Mouse (Mus musculus) naive thymus-derived CD4-positive, alpha-beta T cell, adult 2 months (primary cell): ENCODE results near the gene Neurl1a.

ENCODE experiments used
- DNase-seq: peaks from one replicate; pipeline ENCODE4 v3.0.0-alpha.2; 2011; ENCODE audit warnings: low read depth

Gene Neurl1a

DNA sequence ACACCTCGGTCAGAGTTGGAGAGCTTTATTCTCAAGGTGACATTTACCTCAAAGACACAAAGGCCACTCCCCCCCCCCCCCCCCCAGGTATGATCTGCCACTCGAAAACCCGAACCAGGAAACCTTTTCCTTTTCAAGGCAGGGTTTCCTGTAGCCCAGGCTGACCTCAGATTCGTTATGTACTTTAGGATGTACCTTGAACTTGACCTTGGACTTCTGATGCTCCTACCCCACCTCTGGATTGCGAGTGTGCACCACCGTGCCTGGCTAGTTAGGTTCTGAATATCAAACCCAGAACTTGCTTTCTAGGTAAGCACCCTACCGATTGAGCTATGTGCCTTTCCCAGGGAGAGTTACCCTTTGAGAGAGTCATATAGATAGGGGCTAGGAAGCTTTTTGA lies 69.7 kb downstream of the Neurl1a start:
- DNase-seq: no peak

- no peak for DNase-seq
These were observed 70.4 kb downstream of the Neurl1a start for GRCm38 (mm10) chr19:47248906-47249568.

DNA sequence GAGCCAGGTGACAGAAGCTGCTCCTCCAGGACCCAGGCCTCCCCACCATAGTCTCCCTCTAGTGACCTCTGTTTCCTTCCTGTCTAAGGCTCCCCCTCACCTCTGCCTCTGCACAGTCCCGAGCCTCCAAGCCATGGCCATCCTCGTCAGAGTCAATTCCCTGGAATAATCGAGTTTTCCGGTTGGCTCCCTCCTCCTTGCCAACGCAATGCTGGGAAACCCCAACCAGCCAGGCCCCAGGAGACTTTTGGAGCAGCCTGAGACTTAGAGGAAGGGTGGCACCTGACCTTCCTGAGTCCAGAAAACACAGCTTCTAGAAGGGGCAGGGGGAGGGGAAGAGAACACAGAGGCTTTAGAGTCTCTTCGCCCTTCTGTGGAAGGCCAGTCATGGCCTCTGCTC lies 72.3 kb downstream of the Neurl1a start:
- no peak for DNase-seq

DNA sequence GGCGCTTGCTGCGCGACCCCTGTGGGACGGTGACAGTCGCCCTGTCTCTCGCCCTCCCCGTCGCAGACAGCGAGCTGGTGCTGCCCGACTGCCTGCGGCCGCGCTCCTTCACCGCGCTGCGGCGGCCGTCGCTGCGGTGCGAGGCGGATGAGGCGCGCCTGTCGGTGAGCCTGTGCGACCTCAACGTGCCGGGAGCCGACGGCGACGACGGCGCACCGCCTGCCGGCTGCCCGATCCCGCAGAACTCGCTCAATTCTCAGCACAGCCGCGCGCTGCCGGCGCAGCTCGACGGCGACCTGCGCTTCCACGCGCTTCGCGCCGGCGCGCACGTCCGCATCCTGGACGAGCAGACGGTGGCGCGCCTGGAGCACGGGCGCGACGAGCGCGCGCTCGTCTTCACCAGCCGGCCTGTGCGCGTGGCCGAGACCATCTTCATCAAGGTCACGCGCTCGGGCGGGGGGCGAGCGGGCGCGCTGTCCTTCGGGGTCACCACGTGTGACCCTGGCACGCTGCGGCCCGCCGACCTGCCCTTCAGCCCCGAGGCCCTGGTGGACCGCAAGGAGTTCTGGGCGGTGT lies 74.5 kb downstream of the Neurl1a start:
- no peak for DNase-seq

DNA sequence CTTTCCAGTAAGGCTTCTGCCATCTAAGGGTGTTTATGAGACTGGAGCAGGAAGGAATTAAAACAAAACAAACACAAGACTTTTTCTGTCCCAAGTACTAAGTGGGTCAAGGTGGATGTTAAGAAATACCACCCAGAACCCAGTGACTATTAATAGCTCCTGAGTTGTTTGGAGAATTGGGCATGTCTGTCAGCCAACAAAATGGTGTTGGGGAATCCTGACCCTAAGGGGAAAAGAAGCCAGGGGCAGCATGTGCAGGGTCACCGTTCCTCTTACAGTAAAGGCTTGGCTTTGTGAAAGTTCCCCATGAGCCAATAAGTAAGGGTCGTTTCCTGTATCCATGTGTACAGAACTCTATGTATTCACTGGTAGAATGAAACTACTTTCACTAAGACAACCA lies 76.4 kb downstream of the Neurl1a start:
- DNase-seq: no peak

DNA sequence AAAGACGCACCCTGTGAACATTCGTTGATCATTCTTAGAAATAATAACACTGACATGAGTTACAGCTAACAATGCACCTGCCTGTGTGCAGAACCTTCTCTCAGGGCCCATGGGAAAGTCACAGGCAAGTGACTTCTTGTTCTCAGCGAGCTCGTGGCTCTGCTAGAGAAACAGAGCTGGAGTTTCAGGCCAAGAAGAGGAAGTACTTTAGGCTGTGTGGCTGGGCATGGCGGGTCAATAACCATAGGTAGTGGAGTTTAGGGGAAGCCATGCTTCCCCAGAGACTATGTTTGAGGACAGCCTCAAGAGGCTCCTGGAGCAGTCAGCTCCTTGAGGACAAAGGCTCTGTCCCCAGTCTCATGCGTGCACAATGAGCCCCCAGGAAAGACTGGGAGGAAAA lies 77.3 kb downstream of the Neurl1a start:
- DNase-seq: no peak

DNA sequence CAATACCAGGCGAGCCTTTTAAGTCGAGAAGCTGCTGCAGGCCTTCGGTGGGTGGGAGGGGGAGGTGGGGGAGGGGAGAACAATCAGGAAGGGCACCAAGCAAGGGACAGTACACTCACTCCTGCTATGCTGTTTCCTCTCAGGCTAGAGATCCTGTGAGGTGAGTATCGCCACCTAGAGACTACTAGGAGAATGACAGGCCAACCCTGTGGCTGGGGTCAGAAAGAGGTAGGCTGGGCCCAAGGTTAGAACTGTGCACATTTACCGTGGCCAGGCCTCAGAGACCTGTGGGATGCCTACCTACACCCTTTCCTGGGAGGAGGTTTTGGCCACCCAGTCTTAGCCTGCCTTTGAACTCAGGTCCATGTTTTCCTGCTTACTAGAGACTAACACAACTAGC lies 81.0 kb downstream of the Neurl1a start:
- peak; percentile 40 for DNase-seq

- DNase-seq: no peak
These were observed 82.6 kb downstream of the Neurl1a start for GRCm38 (mm10) chr19:47261196-47261595.

GRCm38 (mm10) chr19:47263621-47264020 lies 85.0 kb downstream of the Neurl1a start:
- DNase-seq: no peak

DNA sequence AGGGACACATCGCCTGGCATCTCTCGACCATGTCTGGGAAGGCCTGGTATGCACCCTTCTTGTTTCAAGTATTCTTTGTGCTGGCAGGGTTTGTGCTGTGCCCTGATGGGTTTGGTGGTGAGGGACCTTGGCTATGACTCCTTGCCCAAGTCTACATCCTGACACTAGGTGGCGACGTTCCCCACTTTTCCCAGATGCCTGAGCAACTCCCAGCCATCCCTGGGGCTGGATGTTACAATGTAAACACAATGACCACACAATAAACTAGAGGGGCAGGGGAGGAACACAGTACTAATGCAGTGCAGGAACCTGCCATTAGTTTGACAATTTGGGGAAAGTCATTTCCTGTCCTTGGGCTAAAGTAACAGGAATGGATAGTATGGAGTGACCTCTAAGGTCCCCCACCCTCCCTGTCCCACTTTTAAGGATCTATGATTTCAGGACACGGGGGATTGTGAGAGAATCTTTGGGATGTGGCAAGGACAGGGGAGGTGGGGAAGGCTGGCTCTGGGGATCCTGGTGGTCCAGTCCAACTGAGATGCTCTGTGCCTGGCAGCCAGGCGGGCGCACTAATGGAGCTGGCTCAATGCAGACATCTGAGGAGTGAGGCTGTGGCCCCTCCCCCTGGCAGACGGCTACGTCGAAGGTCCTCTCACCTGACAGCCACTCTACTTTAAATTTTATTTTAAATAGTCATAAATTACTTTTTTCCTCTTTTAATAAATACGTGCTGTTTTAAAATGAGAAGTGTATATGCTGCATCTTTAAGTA lies 85.9 kb downstream of the Neurl1a start:
- DNase-seq: peak; percentile 23

GRCm38 (mm10) chr19:47266070-47266801 lies 87.6 kb downstream of the Neurl1a start:
- no peak for DNase-seq

DNA sequence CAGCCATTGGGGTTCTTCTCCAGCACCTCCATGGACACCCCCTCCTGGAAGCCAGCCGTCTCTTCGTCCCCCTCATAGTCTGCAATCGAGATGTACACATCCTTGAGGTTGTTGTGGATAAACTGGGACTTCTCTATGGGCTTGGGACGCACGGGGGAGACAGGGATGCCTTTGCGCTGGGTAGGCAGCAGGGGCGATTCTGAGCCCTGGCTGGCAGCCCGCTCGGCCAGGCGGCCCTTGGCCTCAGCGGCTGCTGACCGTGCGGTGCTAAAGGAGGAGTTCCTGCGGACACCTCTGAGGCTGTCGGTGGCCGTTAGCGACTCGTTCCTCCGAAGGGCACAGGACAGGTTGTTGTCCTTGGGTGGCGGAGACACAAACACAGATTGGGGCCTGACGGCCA lies 88.4 kb downstream of the Neurl1a start:
- DNase-seq: no peak

- DNase-seq: no peak
These were observed 91.1 kb downstream of the Neurl1a start for GRCm38 (mm10) chr19:47269729-47270128.

DNA sequence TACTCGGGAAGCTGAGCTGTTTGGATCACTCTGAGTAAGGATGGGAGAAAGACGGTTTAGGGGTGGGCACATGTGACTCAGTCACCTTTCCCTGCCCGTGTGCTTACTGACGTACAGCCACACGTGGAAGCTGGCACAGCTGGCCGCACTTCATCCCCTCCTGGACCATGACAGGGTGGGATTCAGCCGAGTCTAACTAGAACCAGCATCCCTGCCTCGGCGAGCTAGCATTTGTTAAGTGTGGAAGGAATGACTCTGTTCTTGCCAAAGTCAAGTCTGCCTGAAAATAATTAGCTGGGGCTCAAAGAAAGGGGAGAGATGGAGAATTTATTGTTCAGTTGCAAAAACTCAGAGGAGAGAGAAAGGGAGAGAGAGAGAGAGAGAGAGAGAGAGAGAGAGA lies 91.9 kb downstream of the Neurl1a start:
- no peak for DNase-seq

- no peak for DNase-seq
These were observed 98.1 kb downstream of the Neurl1a start for GRCm38 (mm10) chr19:47276730-47277129.

GRCm38 (mm10) chr19:47279372-47279771 lies 100.8 kb downstream of the Neurl1a start:
- no peak for DNase-seq

GRCm38 (mm10) chr19:47279788-47280532 lies 101.3 kb downstream of the Neurl1a start:
- no peak for DNase-seq

GRCm38 (mm10) chr19:47280894-47281293 lies 102.3 kb downstream of the Neurl1a start:
- DNase-seq: no peak

GRCm38 (mm10) chr19:47282050-47282454 lies 103.4 kb downstream of the Neurl1a start:
- no peak for DNase-seq

DNA sequence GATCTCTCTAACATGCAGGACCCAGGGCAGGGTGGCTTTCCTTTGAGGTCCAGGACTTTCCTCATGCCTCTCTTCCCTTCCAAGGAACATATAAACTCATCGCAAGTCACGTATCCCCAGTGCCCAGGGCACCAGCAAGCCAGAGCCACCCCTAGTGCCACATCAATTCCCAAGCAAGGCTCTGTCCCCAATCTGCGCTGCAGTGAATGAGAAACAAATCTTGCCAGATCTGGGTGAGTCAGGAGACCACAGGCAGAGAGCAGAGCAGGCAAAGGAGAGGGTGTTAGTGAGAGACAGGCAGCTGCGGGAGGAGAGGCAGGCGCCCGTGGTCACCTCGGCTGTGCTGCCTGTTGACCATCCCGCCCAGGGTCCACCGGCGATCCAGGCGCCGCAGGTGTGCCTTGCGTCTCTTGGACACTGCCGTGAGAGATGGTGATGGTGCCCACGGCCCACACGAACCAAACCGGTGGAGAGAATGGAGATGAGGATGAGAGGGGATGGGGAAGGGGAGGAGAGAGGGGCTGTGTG lies 104.1 kb downstream of the Neurl1a start:
- DNase-seq: no peak

DNA sequence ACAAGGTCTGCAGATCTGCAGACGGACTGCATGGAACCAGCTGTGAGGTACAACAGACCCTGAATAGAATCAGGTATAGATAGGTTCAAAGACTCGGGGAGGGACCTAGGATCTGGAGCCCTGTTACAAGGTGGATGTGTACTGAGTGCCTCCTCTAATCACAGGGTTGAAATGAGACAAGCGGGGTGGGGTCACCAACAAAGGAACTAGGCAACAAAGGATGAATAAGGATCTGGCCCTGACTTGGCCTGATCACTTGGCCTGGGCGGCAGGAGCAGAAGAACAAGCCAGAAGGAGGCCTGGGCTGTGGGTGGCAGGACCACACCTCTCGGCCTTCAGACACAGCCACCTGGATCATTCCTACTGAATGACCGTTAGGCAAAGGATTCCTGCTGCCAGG lies 107.0 kb downstream of the Neurl1a start:
- no peak for DNase-seq
